Mouse (Mus musculus) ZHBTc4 (cell line): ENCODE measurements at regions not wholly inside any gene's neighbourhood (a gene's known extent, or its start where the extent isn't known, plus 50 kb on each side); places are given as distances from the start of the nearest gene placed in this dataset.
A peak's percentile ranks its signal among the peaks of the same experiment; 100 is the strongest.

Source experiments
- DNase-seq: peaks from one replicate; pipeline ENCODE4 v3.0.0-alpha.2; 2011; ENCODE audit warnings: low read depth, low spot score

DNA sequence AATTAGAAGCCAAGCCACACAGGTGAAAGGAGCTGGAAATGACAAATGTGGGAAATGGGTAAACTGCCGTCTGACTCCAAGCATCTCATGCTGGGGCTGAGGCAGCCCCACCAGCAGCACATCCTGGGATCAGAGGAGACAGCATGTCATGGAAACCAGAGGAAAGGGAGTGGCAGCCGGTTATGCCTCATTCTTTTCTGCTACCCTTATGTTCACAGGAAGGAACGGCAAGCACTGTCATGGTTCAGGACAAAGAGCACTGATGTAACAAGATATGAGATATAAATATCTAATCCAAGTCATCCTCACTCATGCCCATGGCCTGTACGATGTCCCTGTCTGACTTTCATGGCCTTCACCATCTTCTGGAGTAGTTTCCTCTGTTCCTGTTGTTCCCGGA, 125.2 kb upstream of the Tnfaip3 start:
- DNase-seq, result no peak

DNA sequence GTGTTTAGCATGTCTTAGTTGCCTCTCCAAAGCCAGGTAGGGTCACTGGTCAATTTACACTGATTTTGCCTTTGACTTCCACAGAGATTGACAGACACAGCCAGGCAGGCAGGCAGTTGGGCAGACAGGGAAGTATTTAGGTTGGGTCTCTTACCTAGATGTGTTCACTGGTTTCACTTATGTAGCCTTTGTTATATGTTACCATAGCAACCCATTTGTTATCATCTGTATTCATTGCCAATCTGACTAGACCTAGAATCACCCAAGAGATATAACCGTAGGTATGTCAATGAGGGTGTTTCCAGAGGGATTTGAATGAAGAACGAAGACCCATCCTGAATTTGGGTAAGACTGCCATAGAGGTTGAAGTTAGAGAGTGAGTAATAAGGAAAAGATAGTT, 123.8 kb upstream of the Tnfaip3 start:
- no peak for DNase-seq

DNA sequence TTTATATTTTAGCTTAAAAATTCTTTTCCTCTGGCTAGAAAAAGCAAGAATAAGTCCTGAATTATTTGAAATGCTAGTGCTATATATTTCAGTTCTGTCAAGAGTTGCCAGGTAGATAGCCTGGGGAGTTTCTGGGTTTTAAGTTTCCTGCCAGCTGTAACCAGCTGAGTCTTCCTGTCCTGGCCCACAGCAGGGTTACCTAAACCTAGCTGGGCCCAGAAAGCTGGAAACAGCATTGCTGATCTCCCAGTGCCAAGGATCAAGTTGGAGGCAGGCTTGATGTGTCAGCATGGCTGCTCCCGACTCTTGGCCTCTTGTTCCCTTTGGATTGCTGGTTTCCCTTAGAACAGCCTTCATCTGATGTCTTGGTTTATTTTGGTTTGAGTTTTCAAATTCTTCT, 122.8 kb upstream of the Tnfaip3 start:
- no peak for DNase-seq

DNA sequence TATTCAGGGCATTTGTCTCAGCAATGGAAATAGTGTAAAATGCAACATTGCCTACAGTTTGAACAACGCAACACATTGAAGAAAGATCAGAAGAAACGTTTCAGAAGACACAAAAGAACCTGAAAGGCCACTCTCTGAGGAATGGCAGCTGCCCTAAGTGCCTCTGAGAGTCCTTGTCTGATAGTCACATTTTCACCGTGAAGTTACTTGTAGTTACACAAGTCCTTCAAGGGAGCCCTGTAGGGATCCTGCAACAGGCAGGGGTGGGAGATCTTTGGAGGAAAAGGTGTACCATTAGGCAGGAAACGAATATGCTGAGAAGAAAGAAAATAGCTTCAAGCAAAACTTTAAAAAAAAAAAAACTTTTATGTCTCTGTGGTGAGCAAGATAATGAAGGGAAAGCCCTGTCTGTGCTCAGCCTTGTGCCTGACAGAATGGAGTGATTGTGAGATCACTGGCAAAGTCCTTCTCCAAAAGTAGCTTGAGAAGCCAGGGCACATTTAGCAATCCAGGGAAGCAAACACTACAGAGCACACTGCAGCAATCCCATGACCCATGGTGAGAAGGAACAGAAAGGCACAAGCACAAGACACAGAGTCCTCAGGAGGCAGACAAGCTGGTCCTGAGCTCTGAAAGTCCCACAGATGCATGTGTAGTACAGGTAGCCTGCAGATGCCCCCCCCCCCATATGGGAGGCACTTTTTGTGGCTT, 112.3 kb upstream of the Tnfaip3 start:
- DNase-seq, result no peak

DNA sequence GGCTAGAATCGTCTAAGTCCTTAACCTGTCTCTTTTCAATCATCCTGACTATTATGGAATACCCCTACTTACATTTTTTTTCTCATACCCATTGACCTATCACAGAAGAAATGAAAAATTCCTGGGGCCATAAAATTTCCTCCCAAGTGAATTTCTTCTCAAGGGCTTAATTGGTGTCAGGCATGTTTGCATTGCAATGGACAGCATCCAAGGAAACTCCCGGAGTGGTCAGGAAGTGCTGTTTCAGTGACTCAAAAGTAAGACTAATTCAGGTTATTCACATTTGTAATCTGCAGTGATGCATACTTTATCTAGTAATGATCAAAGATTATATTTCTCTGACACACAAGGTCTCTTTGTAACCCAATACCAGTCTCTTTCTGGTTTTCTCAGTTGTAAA, 111.5 kb upstream of the Tnfaip3 start:
- no peak for DNase-seq

DNA sequence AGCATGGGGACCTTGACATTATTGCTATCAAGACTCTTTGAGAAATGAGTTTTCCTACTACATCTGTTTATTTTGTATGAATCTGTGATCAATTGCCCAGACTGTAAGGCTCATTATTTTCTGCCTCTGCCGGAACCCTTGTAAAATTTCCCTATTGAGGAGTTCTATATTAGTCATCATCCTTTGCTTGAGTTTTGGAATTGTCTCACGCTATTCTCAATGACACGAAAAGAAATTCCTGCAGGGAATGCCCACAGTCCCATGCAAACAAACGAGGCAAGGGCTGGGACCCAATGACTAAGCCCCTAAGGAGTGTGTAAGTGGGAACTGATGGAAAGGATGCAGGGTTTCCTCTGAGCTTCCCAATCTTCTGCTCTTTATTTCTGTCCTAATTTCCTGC, 111.0 kb upstream of the Tnfaip3 start:
- DNase-seq, result no peak

DNA sequence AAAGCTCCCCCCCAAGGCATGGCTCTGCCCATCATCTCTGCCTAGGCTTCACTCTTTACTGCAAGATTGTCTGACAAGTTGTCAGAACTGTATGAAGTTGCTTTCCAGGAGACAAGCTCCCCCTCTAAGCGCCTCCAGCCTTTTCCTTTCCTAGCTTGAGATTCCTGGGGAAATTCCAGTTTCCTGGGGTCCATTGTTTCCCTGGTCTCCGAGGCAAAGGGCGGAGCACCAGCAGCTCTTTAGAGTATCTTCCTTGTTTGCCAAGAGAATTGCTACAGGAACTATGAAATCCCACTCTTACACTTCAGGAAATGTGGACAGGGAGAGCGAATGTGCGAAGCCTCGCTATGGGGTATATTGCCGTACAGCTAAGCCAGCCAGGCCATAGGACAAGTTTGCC, 108.2 kb upstream of the Tnfaip3 start:
- DNase-seq, result peak; percentile 36

DNA sequence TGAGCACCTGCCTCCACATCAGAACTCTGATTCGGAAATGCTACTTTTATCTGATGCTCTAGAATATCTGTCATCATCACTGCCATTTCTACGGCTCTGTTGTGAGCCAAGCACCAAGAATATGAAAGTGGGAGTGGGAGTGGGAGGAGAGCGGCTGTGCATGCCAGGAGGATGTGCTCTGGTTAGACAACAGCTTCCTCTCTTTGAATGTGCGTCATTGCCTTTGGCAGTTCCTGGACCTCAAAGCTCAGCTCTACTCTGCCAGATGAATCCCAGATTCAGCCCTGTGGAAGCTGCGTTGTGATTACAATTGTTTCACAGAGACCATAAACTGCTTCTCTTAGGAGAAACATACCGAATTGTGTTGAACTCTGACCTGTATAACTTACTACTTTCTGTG, 106.8 kb upstream of the Tnfaip3 start:
- no peak for DNase-seq

DNA sequence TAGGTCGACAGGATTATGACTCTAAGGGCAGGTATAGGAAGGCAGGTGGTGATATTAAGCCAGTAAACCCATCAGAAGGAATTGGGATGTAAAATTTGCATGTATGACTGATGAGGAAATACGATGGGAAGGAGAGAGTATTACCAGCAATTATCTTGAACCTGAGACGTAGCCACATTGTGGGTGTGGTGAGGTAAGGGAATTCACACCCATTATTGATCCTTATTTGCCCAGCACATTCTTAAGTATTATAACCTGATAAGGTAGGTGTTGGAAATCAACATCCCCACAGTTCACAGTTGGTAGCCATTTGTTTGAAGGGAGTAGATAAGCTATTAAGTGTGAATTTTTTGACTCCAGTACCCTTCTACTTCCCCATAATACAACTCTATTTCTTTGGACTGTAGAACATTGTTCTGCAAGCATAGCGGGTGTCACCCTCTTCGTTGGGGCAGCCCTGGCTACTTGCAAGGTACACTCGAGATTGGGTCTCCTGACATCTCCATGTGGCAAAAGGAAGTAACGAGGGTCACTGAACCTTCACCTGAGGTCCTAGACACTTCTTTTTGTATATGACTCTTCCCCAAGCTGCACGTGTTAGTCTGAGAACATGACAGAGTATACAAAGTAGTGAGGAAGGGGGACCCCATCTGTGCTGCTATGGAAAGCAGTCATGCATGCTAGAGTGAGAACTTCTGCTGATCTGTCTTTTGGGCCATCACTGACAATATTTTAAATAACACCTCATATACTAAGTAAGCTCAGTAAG, 104.0 kb upstream of the Tnfaip3 start:
- DNase-seq, result no peak

DNA sequence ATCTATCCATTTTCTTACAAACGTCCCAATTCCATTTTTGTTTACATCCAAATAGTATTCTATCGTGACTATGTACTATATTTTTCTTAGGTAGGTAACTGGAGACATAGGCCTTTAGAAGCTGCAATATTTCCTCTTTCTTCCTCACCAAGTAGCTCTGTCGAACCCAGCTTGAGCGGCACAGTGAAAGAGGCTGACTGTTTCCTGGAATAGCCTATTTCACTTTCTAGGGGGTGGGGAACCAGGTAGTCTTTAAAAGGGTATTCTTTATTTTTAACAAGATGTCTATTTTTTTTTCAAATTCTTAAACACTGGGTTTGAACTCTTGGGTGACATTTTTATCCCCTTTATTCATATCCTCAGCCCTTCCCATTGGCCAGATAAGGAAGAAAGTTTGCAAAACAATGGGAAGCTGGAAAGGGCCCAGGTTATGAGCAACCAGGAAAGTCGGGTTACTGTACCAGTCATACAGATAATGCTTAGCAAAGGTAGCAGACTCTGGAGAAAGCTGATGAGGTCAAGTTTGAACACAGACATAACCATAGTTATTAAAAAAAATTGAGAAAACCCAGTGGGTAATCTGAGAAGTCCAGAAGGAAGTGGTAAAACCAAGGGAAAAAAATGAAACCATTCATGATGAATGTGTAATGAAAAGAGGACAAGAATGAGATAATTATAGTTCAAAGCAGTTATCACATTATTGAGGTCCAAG, 103.3 kb upstream of the Tnfaip3 start:
- no peak for DNase-seq

DNA sequence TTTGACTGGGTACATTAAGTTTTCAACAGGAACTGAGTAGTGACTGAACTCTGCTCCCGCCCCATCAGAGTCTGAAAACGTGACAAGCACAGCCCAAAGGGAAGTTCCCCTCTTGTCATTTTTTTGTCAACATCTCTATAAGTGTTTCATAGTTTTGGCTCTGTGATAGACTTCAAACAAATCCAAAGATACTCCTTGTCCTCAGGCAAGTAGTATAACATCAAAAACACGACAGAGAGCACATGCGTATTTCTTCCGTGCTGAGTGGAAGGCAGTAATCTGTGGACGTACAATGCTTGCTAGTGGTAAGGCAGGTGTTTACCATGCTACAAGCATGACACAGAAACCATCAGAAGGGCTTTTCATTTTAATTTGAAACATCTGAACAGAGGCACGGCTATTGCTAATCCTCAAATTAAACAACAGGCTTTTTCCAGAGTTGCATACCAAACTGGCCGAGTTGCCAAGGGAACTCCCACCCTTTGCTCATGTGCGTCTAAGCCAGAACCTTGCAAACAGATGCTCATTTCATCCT, 101.7 kb upstream of the Tnfaip3 start:
- DNase-seq, result no peak

DNA sequence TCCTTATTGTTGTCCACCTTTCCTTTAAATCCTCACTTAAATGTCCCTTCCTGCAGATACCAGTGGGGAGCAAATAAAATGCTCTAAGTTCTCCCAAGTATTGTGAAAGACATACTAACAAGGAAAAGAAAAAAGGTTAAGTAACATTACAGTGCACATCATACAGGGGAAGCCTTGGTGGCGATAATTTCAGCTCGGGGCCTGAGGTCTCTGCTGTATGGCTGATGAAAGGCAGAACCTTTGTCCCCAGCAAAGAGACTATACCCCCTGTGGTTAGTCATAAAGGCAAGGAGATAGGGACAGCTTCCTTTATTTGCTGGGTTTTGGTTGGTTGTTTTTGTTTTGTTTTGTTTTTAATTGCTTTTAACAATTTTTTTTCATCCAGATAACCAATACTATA, 97.0 kb upstream of the Tnfaip3 start:
- no peak for DNase-seq

DNA sequence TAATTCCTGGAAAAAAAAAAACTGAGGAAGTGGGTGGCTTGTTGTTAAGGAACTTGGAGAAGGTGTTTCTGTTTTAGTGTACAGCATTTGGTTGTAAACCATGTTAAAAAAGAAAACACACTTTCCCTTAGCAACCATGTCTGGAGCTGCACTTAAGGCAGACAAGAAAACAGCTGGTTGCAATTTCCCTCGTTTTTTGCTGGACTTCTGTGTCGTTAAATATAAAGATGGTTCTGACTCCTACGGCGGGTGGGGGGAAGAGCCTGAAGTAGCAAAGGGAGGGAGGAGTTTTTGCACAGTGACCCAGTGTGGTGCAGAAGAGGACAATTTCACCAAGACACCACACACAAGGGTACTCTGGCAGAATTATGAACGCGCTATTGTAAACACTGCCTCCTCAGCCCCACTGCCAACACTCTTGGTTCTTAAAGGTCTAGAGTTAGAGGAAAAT, 89.8 kb upstream of the Tnfaip3 start:
- no peak for DNase-seq

DNA sequence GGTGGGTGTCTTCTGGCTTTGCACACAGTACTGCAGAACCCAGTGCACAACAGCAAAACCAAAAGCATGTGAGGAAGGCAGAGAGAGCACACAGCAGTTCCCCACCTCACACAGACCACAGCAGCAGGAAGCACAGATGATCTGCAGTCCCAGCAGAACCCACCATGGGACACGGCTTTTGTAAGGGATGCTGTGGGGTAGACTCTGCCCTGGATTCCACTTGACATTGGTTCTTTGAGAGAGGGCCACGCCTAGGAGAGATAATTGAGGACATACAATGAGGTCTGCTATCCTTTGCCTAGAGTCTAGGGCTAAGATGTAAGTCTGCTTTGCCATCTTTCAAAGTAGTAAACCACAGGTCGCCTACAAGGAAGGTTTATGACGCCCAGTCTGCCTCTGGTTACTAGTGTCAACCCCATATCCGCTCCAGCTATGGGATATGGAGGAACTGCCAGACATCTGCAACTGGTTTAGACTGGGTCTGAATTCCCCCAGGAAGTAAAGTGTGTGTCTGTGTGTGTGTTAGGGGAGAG, 89.3 kb upstream of the Tnfaip3 start:
- peak; percentile 13 for DNase-seq

DNA sequence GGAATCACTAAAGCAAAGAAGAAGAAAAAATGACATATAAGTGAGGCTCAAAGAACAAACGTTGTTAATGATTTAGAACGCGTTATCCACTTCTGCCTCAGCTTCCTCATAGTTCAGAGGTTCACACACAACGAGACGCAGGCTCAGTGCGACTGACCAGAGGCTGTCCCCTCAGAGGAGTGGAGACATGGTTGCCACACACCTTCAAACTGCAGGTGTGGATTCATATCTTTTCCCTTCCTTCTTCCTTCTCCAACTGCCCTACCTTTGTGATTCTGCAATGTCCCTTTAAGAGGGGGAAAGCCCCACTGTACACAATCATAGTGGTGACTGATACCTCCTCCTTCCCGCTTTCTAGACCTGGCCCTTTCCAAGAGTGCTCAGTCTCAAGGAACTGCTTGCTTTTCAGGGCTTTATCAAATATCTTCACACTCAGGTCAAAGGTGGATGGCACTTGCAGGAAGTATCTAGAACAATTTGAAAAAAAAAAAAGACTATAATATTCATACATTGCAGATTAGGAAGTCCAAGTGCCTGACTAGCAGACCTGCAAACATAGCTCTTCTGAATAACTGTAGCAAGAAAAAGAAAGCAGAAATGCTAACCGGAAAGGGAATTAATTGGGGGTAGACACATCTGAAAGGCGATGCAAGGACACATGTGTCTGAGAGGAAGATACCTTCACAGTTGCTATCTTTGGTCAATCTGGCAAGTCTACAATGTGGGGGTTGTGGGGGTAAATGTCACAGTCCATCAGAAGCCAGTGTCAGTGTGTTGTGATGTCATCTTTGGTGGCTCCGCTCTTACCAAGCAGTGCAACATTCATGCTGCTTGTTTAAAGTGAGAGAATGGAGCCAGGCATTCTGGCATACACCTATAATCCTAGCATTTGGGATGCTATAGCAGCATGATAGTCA, 84.2 kb upstream of the Tnfaip3 start:
- no peak for DNase-seq

DNA sequence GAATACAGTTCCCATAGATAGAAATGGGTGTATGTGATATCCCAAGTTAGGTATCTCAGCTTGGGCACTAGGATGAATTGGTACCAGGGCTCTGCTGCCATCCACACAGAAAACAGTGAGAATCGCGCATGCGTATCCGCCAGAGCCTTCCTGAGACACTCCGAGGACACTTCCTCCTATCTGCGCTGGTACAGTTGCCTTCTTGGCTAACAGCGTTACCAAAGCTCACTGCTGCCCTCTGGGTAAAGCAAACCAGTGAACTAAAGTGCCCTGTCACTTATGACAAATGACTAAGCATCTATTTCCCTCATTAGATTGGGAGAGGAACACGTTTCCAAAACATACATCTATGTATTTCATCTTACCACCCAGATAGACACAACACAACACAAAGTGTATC, 78.8 kb upstream of the Tnfaip3 start:
- DNase-seq, result peak; percentile 7

DNA sequence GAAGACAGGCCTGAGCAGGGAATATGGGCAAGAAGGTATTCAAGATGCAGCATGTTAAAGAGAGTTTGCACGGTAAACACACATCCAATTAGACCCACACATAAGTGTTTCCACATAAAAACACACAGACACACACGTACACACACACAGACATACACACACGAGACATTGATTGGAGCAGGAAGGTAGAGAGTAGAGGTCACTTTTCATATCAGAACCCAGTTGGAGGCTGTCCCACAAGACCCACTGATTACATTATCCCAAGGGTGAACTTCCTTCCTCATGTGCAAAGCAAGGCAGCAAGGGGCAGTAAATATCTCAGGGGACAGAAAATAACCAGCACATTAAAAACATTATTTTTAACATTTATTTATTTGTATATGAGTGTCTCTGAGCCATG, 78.2 kb upstream of the Tnfaip3 start:
- DNase-seq, result no peak

DNA sequence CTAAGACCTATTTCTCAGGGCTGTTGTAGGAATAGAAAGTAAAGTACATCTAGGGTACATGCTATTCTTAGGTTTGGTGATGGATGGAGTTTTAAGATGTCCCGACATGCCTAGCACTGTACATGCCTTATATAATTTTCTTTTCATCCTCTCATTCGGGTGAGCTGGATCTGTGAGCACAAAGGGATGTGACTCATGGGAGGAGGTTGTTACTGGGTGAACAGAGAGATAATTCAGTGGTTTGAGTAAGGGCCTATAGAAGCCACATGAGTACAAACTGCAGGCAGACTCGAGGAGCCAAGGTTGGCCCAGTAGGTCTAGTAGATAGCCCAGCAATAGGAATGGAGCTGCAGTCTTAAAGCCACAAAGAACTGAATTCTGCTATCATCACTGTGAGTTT, 76.5 kb upstream of the Tnfaip3 start:
- DNase-seq, result no peak

DNA sequence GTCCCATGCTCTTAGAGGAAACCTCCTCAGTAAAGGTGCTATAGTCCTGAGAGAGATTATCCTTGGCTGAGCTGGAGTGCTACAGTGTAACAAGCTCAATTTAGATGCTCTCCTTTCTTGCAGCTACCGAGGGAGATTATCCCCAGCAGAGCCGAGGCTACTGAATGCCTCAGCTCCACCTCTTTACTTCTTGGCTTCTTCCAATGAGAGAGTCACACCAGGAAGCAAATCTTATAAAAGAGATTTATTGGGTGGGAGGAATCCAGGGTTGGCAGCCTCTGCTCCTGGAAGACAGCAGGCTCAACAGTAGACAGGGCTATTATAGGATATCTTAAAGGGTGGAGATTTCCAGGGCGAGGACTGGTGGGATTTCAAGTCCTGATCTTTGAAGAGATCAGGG, 75.7 kb upstream of the Tnfaip3 start:
- DNase-seq, result no peak

DNA sequence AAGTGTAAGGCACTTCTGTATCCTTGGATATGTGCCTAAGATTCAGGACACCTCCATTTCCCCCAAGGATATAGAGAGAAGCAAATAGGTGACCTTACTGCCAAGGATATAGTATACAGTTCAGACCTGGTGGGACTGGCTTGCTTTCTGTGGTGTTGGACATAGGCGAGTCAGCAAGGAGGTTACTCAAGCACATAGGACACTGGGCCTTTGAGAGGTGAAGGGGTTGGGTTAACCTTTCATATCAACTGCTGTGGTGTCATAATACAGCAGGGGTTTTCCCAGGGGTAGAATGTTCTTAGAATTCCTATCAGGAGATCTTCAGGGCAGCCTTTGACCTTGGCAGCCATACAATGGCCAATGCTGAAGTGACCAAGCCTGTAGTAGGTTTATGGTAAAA, 71.5 kb upstream of the Tnfaip3 start:
- DNase-seq, result no peak

DNA sequence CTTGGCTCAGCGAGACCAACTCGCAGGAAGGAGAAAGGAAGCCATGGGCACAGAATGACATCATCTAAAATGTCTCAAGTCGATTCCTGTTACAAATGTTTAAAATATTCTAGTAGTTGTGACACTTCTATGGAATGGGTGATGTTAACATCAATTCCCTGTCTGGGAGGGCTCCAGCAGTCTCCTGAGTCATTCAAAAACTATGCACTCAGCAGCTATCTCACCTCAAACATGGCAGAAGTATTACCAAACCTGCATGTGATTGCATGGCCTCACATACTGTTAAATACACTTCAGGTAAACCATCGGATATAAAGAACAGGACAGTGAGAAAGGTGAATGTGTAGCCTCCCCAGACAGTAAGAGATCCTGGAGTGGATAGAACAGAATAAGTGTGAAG, 66.7 kb upstream of the Tnfaip3 start:
- no peak for DNase-seq
